Mouse (Mus musculus) ES-Bruce4 (cell line): ENCODE measurements around the gene Ctnna2.

ENCODE experiments used
- CTCF ChIP-seq: IDR thresholded peaks from one replicate; pipeline ENCODE4 v1.8.1; 2011; ENCODE audit warnings: low read depth, low read length
- POLR2A ChIP-seq: IDR thresholded peaks from one replicate; pipeline ENCODE4 v1.8.1; 2011; ENCODE audit warnings: low read length; ENCODE audit not compliant: insufficient read depth

- no peak for TF ChIP-seq POLR2A
- no peak for TF ChIP-seq CTCF
Measured at GRCm38 (mm10) chr6:77978476-77979240, 841 bp downstream of the Ctnna2 start.
